Mouse (Mus musculus) gastrocnemius, adult 2 months (tissue): ENCODE data around the gene Sf3a2. TPM values are rescaled to one million over a fixed set of nuclear protein-coding genes. Genes with fewer than 3 reads are reported as not detected.

ENCODE experiments used
- DNase-seq: peaks from one replicate; pipeline ENCODE4 v3.0.0; 2022
- H3K27ac ChIP-seq: fragments of 200-600 bp; 2 replicates; pipeline ENCODE4 v1.8.1; 2022; ENCODE audit warnings: mild to moderate bottlenecking
- H3K4me3 ChIP-seq: fragments of 200-600 bp; 2 replicates; pipeline ENCODE4 v1.8.1; 2022; ENCODE audit warnings: mild to moderate bottlenecking, moderate library complexity
- CTCF ChIP-seq: fragments of 200-600 bp; IDR thresholded peaks from 2 replicates; pipeline ENCODE4 v1.8.1; 2022; ENCODE audit warnings: antibody characterized with exemption, mild to moderate bottlenecking, moderate library complexity
- intact Hi-C: fragments of 180-260 bp; cut with DNase I; formaldehyde crosslinking; loops from one replicate; pipeline ENCODE4 v1.15.1; 2025
- total RNA-seq, 2 experiments: library from RNA; stranded (reverse); gene quantifications; 2 replicates each; pipeline ENCODE4 v1.2.3; 2021

The Sf3a2 gene
- total RNA-seq, 2 experiments from 2014 or later: 28.9 to 29.1 TPM

- DNase-seq: peak; percentile 59
- peak overlapping the region; percentile 0; the same call in 1 of the 2 replicates for H3K4me3 ChIP-seq
- intact Hi-C loops: no loop called here
Measured at GRCm38 (mm10) chr10:80758651-80759050, 39.3 kb upstream of the Sf3a2 start.

GRCm38 (mm10) chr10:80760596-80761524 is 37.1 kb upstream of the Sf3a2 start:
- intact Hi-C loops: no loop called here
- TF ChIP-seq CTCF: no peak
- DNase-seq: no peak
- no peak overlapping the region for H3K4me3 ChIP-seq
- peak overlapping the region; percentile 98 for H3K27ac ChIP-seq

More at GRCm38 (mm10) chr10:80758651-80759050, 39.3 kb upstream of the Sf3a2 start:
- TF ChIP-seq CTCF: no peak
- H3K27ac ChIP-seq: peak overlapping the region; percentile 98

- intact Hi-C loops: no loop called here
- H3K4me3 ChIP-seq: no peak overlapping the region
- DNase-seq: no peak
- no peak for TF ChIP-seq CTCF
- H3K27ac ChIP-seq: peak overlapping the region; percentile 98
Measured at GRCm38 (mm10) chr10:80761821-80762220, 36.2 kb upstream of the Sf3a2 start.

- intact Hi-C loops: no loop called here
- peak overlapping the region; percentile 49; the same call in 1 of the 2 replicates for H3K27ac ChIP-seq
- no peak for DNase-seq
- no peak overlapping the region for H3K4me3 ChIP-seq
- no peak for TF ChIP-seq CTCF
Measured at GRCm38 (mm10) chr10:80763502-80763901, 34.5 kb upstream of the Sf3a2 start.

GRCm38 (mm10) chr10:80765746-80766145 is 32.3 kb upstream of the Sf3a2 start:
- 0 out of 2 replicates have a peak overlapping the region, but pooled peaks have one; percentile 16 for H3K27ac ChIP-seq
- intact Hi-C loops: no loop called here
- no peak overlapping the region for H3K4me3 ChIP-seq
- TF ChIP-seq CTCF: no peak
- no peak for DNase-seq

- peak overlapping the region; percentile 67 for H3K27ac ChIP-seq
- no peak for TF ChIP-seq CTCF
- no peak for DNase-seq
- no peak overlapping the region for H3K4me3 ChIP-seq
- intact Hi-C loops: no loop called here
Measured at GRCm38 (mm10) chr10:80766161-80766815, 31.7 kb upstream of the Sf3a2 start.

- no peak for DNase-seq
- Histone ChIP-seq H3K27ac (peak overlapping the region; percentile 83), H3K4me3 (no peak overlapping the region)
- no peak for TF ChIP-seq CTCF
- intact Hi-C loops: no loop called here
Measured at GRCm38 (mm10) chr10:80768365-80768764, 29.6 kb upstream of the Sf3a2 start.

- intact Hi-C loops: loop anchor here (2.0 kb wide), 2 partner anchors 17 to 27 kb away; no protein-coding TSS in a partner anchor
- no peak for DNase-seq
- no peak for TF ChIP-seq CTCF
- H3K27ac ChIP-seq: peak overlapping the region; percentile 88
- no peak overlapping the region; the same call in 1 of the 2 replicates for H3K4me3 ChIP-seq
Measured at GRCm38 (mm10) chr10:80773816-80774215, 24.2 kb upstream of the Sf3a2 start.

- peak overlapping the region; percentile 88 for H3K27ac ChIP-seq
- DNase-seq: peak; percentile 88
- TF ChIP-seq CTCF: peak; percentile 99; the same call in 1 of the 2 replicates
- no peak overlapping the region; the same call in 1 of the 2 replicates for H3K4me3 ChIP-seq
- intact Hi-C loops: loop anchor here (2.0 kb wide), 2 partner anchors 18 to 28 kb away; no protein-coding TSS in a partner anchor
Measured at GRCm38 (mm10) chr10:80774549-80774948, 23.4 kb upstream of the Sf3a2 start.

- H3K27ac ChIP-seq: peak overlapping the region; percentile 88
- TF ChIP-seq CTCF: no peak
- no peak overlapping the region for H3K4me3 ChIP-seq
- DNase-seq: no peak
- intact Hi-C loops: loop anchor here (2.0 kb wide), 2 partner anchors 18 to 28 kb away; no protein-coding TSS in a partner anchor
Measured at GRCm38 (mm10) chr10:80774981-80775380, 23.0 kb upstream of the Sf3a2 start.

- Histone ChIP-seq H3K27ac (peak overlapping the region; percentile 88), H3K4me3 (no peak overlapping the region)
- TF ChIP-seq CTCF: no peak
- peak; percentile 70 for DNase-seq
- intact Hi-C loops: loop anchor here (2.0 kb wide), 2 partner anchors 19 to 29 kb away; no protein-coding TSS in a partner anchor
Measured at GRCm38 (mm10) chr10:80775731-80776130, 22.3 kb upstream of the Sf3a2 start.

GRCm38 (mm10) chr10:80776358-80776869 is 21.6 kb upstream of the Sf3a2 start:
- H3K27ac ChIP-seq: peak overlapping the region; percentile 88
- no peak for TF ChIP-seq CTCF
- intact Hi-C loops: no loop called here
- no peak for DNase-seq
- H3K4me3 ChIP-seq: no peak overlapping the region
